Mouse (Mus musculus): ENCODE measurements at regions not wholly inside any gene's neighbourhood (a gene's known extent, or its start where the extent isn't known, plus 50 kb on each side); places are given as distances from the start of the nearest gene placed in this dataset.

DNA sequence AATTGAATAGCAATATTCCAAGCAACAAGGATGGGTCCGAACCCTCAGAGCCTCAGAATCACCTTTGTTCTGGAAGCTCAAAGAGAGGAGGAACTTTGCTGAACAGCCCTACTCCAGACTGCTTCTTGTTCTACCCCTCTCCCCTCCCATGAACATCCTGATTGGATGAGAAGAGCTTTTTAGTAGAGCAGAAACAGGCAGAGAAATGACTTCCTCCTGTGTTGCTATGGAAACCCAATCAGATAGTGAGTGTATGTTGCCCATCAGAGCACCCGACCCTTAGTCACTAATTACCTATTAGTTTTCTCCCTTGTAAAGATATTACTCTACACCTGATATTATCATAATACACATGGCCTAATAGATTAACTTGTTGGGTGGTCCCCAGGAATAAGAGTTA lies 469.4 kb upstream of the Rgma start:
- no peak for DNase-seq (ENCODE audit: low spot score in 2 of 2)

DNA sequence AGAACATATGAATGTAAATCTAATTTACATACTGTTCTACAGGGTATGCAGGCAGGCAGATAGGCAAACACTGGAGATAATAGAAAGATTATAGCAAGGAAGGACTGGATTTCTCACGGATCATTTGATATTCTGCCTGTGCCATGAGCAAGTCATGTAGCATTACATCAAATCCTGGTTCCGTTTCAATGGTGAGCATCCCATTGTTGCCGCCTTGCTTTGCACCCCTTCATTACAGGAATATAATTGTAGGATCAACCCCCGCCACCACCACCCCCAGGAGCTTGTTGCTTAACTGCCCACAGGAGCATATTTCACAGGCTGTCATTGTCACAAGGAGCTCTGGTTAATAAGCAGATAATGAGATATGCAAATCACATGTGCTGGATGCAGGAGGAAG lies 468.8 kb upstream of the Rgma start:
- no peak for DNase-seq (ENCODE audit: low spot score in 2 of 2)

DNA sequence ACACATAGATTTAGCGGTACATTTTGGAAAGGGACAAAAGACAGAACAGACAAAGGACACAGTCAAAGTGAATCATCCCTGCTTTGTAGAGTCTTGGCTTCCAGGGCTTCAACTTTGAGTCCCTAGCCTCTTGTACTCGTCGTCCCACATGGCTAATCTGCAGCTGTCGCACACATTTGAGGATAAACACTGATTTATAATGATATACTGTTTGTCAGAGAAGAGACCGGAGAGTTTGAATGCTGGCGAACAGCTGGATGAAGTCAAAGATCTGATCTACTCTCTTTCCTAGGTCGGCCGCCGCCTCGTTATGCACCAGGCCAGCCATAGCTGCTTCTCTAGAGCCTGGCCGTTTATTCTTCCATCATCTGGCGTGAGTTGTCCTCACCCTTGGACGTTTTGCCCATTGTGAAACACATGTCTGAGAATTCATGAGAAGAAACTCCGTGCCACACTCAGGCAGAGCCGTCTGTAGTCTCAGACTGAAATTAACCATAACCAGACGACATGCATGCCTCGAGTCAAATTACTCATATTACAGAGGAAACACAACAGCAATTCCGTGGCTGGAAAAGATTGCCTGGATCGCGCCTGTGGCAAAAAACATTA lies 448.4 kb upstream of the Rgma start:
- no peak for DNase-seq (ENCODE audit: low spot score in 2 of 2)

GRCm38 (mm10) chr7:72938842-72939241 lies 436.5 kb upstream of the Rgma start:
- peak; percentile 61 to 66 for DNase-seq (ENCODE audit: low spot score in 2 of 2)

- DNase-seq (ENCODE audit: low spot score in 2 of 2) = no peak
These were observed 427.8 kb upstream of the Rgma start for GRCm38 (mm10) chr7:72947531-72947930.

DNA sequence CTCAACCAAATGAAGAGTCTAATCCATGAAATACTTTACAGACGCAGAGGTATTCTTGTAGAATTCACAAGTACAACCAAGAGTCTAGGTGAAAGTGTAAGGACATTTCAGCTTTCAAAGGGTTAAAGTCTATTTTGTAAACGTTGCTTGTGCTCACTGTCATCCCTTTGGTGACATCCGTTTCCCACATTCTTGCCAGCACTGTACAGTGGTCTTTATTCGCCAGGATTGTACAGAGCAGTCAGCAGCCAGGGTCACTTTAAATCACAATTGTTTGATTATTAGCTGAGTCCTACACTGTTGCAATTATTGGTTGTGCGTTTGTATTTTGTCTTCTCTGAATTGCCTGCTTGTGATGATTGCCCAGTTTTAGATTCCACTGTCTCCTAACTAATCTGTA lies 427.3 kb upstream of the Rgma start:
- no peak for DNase-seq (ENCODE audit: low spot score in 2 of 2)

DNA sequence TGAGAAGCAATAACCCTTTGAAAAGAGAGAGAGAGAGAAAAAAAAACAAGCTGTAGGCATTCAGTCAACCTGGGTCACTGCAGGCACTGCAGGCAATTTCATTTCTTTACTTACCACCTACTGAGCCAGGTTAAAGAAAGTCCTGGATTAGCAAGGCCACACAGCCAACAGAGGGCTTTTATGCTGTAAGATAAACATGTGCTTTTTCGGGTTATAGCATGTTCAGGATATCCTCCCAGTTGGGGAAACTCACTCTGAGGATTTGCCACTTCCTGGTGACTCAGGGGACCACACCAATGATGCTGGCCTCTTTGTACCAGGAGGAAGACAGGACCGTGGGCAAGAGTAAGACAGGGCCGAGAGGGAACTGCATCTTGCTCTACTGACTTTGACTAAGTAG lies 426.6 kb upstream of the Rgma start:
- no peak for DNase-seq (ENCODE audit: low spot score in 2 of 2)

DNA sequence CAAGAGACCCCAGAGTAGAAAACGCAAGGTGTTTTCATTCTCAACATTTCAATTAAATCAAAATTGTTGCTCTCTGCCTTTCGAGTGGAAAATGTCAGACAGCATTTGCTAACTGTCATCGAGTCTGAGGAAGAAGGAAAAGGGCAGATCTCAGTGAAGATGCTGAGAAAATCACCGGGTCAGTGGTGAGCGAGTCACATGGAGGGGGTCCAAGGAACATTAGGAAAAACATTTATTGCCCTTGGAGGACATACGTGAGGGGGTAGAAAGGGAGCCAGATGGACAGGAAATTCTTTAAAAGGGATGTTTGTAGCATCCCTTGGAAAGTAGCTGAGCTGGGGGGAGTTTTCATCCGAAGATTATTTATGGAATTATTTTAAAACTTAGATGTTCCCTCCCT lies 425.4 kb upstream of the Rgma start:
- DNase-seq (ENCODE audit: low spot score in 2 of 2) = no peak

GRCm38 (mm10) chr7:72957674-72958073 lies 417.6 kb upstream of the Rgma start:
- DNase-seq (ENCODE audit: low spot score in 2 of 2) = no peak

DNA sequence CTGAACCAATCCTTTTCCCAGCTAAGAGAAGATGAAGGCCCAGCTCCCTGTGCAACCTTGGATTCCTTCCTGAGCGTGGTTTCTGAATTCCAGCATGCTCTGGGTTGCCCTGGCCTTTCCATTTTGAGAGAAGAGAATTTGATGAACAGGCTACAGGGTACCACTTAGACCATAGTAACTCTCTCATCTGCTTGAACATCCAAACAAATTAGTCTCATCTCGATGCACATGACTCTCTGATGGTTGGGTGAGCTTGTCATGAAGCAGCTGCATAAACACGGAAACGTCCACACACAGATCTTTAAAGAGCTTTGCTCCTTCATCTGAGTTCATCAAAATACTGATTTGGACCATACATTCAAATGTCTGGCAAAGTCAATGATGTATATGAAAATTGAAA lies 414.0 kb upstream of the Rgma start:
- no peak for DNase-seq (ENCODE audit: low spot score in 2 of 2)

- no peak for DNase-seq (ENCODE audit: low spot score in 2 of 2)
These were observed 412.5 kb upstream of the Rgma start for GRCm38 (mm10) chr7:72962815-72963214.

DNA sequence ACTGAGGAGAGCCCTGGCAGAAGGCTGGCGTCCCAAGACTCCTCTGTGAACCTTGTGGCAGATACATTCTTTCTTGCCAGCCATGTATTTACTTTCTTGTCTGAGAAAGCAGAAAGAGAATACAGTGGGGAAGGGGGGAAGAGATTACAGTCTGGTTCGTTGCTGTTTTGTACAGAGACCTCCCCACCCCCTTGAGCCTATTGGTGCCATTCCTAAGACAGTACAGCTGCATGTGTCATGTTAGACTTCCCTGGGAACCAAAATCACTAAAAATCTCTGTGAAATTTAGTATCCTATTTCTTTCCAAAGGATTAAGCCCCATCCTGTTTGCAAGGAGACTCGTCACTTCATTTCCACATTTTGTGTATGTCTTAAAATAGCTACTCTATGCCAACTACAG lies 411.4 kb upstream of the Rgma start:
- DNase-seq (ENCODE audit: low spot score in 2 of 2) = no peak

- no peak for DNase-seq (ENCODE audit: low spot score in 2 of 2)
These were observed 407.1 kb upstream of the Rgma start for GRCm38 (mm10) chr7:72968193-72968592.

DNA sequence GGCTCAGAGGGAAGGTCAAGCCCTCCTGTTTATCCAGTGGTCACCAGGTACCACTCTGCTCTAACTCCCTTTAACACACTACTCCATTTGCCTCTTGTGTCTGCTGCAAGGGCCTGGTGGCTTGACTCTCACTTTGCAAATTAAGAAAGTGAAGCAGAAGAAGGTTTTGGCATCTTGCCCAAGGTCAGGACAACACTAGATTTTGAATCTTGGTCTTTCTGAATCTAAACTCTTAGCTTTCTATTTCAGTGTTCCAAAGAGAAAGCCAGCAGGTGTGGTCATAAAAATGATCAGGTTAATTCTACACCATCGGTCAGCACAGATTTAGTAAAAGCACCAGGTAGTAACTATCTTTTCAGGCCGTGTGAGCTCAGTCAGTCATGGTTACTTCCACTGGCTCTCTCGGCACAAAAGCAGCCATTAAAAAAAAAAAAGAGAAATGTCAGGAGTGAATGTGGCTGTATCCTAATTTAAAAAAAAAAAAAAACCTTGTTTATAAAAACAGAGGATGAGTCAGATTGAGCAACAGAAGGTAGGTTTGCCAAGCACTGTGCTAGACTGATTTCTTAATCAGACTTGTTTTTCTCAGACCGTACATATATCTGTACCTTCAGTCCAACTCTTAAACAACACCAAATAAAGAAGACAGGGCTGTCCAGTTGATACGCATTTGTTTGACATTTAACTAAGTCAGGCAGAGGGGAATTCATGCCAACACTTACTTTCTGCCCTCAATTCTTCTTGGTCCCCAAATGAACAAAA lies 403.6 kb upstream of the Rgma start:
- peak in 1 of 2 experiments; percentile 21 for DNase-seq (ENCODE audit: low spot score in 2 of 2)

DNA sequence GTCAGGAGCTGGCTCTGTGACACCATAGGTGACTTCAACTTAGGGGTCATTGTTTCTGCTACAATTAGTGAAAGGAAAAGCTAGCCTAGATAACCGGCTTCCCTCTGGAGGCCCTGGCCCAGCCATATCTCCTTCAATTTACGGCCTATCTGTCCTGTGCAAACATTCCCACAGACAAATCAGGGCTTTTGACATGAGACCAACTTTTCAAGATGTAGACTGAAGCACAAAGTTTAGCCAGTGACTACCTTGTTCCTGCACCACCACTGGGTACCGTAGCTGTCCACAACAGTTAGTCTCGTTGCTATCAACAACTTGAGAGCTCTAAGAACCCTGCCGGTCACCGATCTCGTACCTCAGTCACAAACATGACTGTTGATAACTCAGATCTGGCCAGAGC lies 402.9 kb upstream of the Rgma start:
- peak; percentile 12 to 53 for DNase-seq (ENCODE audit: low spot score in 2 of 2)

GRCm38 (mm10) chr7:72973771-72974170 lies 401.5 kb upstream of the Rgma start:
- peak in 1 of 2 experiments; percentile 29 for DNase-seq (ENCODE audit: low spot score in 2 of 2)

- no peak for DNase-seq (ENCODE audit: low spot score in 2 of 2)
These were observed 400.9 kb upstream of the Rgma start for GRCm38 (mm10) chr7:72974384-72974783.

DNA sequence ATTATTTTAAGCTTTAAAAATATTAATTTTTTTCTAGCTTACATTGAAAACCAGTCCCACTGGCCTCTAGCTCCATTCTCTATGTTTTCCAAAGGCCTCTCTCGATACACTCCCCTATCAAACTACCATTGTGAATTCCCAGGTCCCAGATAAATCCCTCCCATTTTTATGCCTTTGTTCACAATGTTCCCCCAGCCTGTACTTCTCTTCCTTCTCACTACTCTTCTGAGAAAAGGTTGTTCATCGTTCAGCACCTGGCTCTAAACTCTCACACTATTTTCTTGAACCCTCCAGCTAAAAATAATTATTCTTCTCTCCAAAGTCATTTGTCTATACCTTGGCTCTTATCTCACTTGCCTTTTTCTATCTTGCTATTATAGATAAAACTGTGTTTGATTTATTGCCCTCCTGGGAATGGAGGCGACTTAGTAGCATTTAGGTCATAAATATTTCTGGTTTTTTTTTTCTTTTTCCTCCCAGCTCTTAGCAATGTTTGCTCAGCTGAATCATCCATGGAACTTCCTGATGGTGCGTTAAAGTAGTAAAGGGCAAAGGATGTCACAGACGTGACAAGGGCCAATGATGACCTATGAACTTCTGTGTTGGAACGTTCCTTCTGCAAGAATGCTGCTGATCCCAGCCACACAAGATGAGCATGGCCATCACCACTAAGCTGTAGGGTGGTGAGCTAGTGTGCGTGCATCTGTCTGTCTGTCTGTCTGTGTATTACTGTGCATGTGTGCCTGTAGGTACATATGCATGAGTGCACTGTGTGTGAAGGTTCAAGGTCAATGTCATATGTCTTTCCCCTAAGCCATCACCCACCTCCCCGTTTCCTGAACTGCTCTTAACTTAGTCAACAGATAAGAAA lies 384.5 kb upstream of the Rgma start:
- DNase-seq (ENCODE audit: low spot score in 2 of 2) = no peak

DNA sequence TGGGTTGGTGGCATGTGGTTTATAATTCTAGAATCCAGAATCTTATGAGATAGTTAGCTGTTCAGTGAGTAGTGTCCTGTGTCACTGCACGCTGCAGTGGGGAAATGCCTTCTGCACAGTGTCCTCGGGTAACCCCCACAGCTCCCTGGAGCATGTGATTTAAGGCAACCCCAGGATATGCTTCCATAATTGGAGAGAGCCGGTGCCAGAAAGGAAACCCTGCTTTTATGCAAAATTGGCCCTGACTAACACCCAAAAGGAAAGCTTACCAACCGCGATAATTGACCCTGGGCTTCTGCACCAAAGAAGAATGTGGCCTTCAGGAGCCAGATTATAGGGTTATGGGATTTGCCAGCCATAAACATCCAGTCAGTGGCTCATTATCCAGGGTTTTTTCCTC lies 376.9 kb upstream of the Rgma start:
- DNase-seq (ENCODE audit: low spot score in 2 of 2) = peak; percentile 52 to 64

GRCm38 (mm10) chr7:73019151-73019550 lies 356.2 kb upstream of the Rgma start:
- DNase-seq (ENCODE audit: low spot score in 2 of 2) = no peak

DNA sequence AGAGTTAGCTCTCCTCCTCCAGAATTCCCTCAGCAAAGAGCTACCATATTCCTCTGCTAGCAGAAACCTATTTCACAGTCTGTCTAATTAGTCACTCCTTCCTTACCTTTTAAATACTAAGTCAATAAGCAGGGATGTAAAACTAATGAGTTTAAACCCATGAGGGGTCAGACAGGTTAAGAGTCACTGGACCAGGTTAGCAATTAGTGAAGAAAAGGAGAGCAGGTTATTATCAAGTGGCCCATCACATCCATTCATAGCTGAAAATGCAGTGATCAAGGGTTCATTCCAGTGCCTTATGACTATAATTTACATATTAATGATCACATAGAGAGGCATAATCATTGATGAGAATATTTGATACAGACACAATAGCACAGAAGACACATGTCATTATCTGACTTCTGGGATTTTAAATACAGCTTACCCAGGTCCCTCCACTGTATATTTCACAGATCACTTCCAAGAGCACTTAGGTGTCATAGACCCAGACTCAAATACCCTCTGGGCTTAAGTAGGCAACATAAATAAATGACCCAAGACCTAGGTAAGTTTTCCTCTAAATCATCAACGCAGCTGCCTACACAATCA lies 355.4 kb upstream of the Rgma start:
- DNase-seq (ENCODE audit: low spot score in 2 of 2) = no peak

DNA sequence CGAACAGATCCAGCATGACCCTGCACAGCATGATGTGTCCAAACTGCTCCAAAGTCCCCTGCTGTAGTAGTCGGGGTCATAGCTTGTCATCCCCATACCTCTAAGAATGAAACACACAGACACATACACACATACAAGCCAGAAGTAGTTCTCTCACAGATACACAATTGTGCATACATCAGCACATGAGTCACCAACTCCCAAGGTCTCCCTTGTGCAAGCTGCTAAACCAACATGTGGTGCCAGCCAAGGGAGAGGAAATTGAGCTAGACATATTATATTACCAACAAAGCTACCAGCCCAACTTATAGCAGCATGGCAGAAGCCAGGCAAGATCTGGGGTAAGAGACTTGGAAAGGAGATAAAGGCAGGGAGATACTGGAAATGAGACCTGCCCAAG lies 353.5 kb upstream of the Rgma start:
- no peak for DNase-seq (ENCODE audit: low spot score in 2 of 2)
